In genomic region chr6:91116244-91117145, GRCm38 (mm10) we compare ENCODE assay signal across 8 mouse cellular contexts. TPM values are rescaled to one million over a fixed set of nuclear protein-coding genes. Genes with fewer than 3 reads are reported as not detected.
A peak's percentile ranks its signal among the peaks of the same experiment; 100 is the strongest.
DNase-seq lines count a peak whose midpoint lies in the region; ATAC-seq lines count a peak whose summit lies in the region.

Gene Nup210 (minus strand): TSS chr6:91116829.

- peak within 1 kb of the TSS; percentile 68 for H3K4me3 ChIP-seq in hindbrain, embryonic 13.5 days

- no peaks in the 10 kb centered on the region for H3K36me3 ChIP-seq in hindbrain, embryonic 13.5 days

- 1% methylated on average over 84 of the region's 93 CpGs for WGBS in hindbrain, embryonic 13.5 days

- no peaks in the 10 kb centered on the region for H3K27me3 ChIP-seq in hindbrain, embryonic 13.5 days

- peaks cover 37% of the 10 kb centered on the region for H3K4me1 ChIP-seq in hindbrain, embryonic 13.5 days (replicated peaks)

- no peaks in the 10 kb centered on the region for H3K9me3 ChIP-seq in hindbrain, embryonic 13.5 days

- DNase-seq in Muller cell, postnatal 12 days (ENCODE audit: inconsistent ontology term), result peak; percentile 95
- DNase-seq in cerebellum, postnatal 10 days, result peak; percentile 99 to 100
- DNase-seq in frontal cortex, postnatal 14 days (ENCODE audit: low spot score in 2 of 2), result peak; percentile 92
- DNase-seq in layer of hippocampus, postnatal 25 days (ENCODE audit: extremely low spot score in 1 of 2, low spot score in 1 of 2), result peak; percentile 84 to 94
- peak; percentile 94 for DNase-seq in lung, postnatal 25 days (ENCODE audit: low spot score)
- peak; percentile 96 for DNase-seq in retina, embryonic 14.5 days (ENCODE audit: low spot score)
- peak; percentile 99 for DNase-seq in thymus, postnatal 4 days

- ATAC-seq in hindbrain, embryonic 13.5 days (ENCODE audit: low FRiP score), result peak; percentile 96

- peak within 1 kb of the TSS; percentile 94 for H3K27ac ChIP-seq in hindbrain, embryonic 13.5 days

- H3K4me2 ChIP-seq in hindbrain, embryonic 13.5 days, result peak within 1 kb of the TSS; percentile 79

- peak within 1 kb of the TSS; percentile 87 for H3K9ac ChIP-seq in hindbrain, embryonic 13.5 days

RNA-seq across cellular contexts. Expression of gene Nup210, which starts in this region (rescaled TPM):
- polyA plus RNA-seq in hindbrain, embryonic 13.5 days (2015; fragmentation: Nextera tagmentation; extraction: Ambion mirVana), result 17.0 and 17.4 TPM in 2 replicates
- total RNA-seq in layer of hippocampus, postnatal 25 days (2021), result 10 to 100 TPM; 17.8 to 23.4 TPM

Comparison
In these comparisons a context has a peak if more than half of its experiments do, and no peak if none do; other contexts are left out.
1. Peak in every context shown above with its lines: DNase-seq, ATAC-seq, H3K4me3 ChIP-seq and H3K27ac ChIP-seq.